Mouse (Mus musculus): ENCODE measurements around the gene Fscn1.

- TF ChIP-seq CTCF (IDR thresholded peaks at IDR 0.05; ENCODE audit: low read depth) (no peak), EP300 (optimal IDR thresholded peaks at IDR 0.05) (no peak)
Observed at GRCm38 (mm10) chr5:142931241-142931745, 28.9 kb upstream of the Fscn1 start.

Measured in stomach, postnatal 0 days (tissue).